Mouse (Mus musculus) ovary, adult 18-20 months (tissue): ENCODE measurements around the gene Ppm1g.
"Not testable (repeated sequence)": the region's sequence is repeated elsewhere in the genome, so short reads cannot be mapped to it uniquely, and the experiment has no call there.

Experiments
- DNase-seq: peaks from one replicate; pipeline ENCODE4 v3.0.0; 2022; ENCODE audit warnings: low spot score, mixed read lengths

The Ppm1g gene

GRCm38 (mm10) chr5:31219070-31219469 is 1.4 kb downstream of the Ppm1g start:
- DNase-seq, result no peak

- DNase-seq, result no peak
These were observed 2.2 kb downstream of the Ppm1g start for GRCm38 (mm10) chr5:31218294-31218693.

- not testable (repeated sequence) for DNase-seq
These were observed 3.9 kb downstream of the Ppm1g start for GRCm38 (mm10) chr5:31216554-31216953.

GRCm38 (mm10) chr5:31204421-31204820 is 16.1 kb downstream of the Ppm1g start:
- DNase-seq, result no peak

- DNase-seq, result no peak
These were observed 16.6 kb downstream of the Ppm1g start for GRCm38 (mm10) chr5:31203866-31204265.

- DNase-seq, result no peak
These were observed 17.6 kb downstream of the Ppm1g start for GRCm38 (mm10) chr5:31202933-31203332.

- DNase-seq, result peak; percentile 97
These were observed 18.5 kb downstream of the Ppm1g start, which contains the start of gene Zfp513 for GRCm38 (mm10) chr5:31201742-31202590. Gene Zfp513 (minus strand): TSS chr5:31202303.

GRCm38 (mm10) chr5:31201042-31201741 is 19.3 kb downstream of the Ppm1g start:
- DNase-seq, result no peak

GRCm38 (mm10) chr5:31200327-31200768 is 20.1 kb downstream of the Ppm1g start:
- DNase-seq, result no peak

GRCm38 (mm10) chr5:31199893-31200292 is 20.6 kb downstream of the Ppm1g start:
- DNase-seq, result no peak

- DNase-seq, result no peak
These were observed 21.1 kb downstream of the Ppm1g start for GRCm38 (mm10) chr5:31199321-31199892.

- no peak for DNase-seq
These were observed 21.7 kb downstream of the Ppm1g start for GRCm38 (mm10) chr5:31198616-31199320.

GRCm38 (mm10) chr5:31198170-31198569 is 22.3 kb downstream of the Ppm1g start:
- no peak for DNase-seq

- no peak for DNase-seq
These were observed 23.4 kb downstream of the Ppm1g start for GRCm38 (mm10) chr5:31197072-31197471.

GRCm38 (mm10) chr5:31196207-31196606 is 24.3 kb downstream of the Ppm1g start:
- DNase-seq, result no peak

- DNase-seq, result no peak
These were observed 24.8 kb downstream of the Ppm1g start for GRCm38 (mm10) chr5:31195671-31196070.

GRCm38 (mm10) chr5:31194486-31195485 is 25.7 kb downstream of the Ppm1g start:
- DNase-seq, result no peak

- no peak for DNase-seq
These were observed 26.7 kb downstream of the Ppm1g start for GRCm38 (mm10) chr5:31193631-31194281.

- DNase-seq, result peak; percentile 99
These were observed 27.4 kb downstream of the Ppm1g start, which contains the start of the genes Snx17 and Eif2b4 for GRCm38 (mm10) chr5:31192939-31193630. Gene Snx17 (plus strand): TSS chr5:31193227. Gene Eif2b4 (minus strand): TSS chr5:31193430.
